Mouse (Mus musculus) adrenal gland, postnatal 25 days (tissue): Measurements from ENCODE around the gene Fam69a. TPM values are rescaled to one million over a fixed set of nuclear protein-coding genes. Genes with fewer than 3 reads are reported as not detected.
A peak's percentile ranks its signal among the peaks of the same experiment; 100 is the strongest.
"Not testable (repeated sequence)": the region's sequence is repeated elsewhere in the genome, so short reads cannot be mapped to it uniquely, and the experiment has no call there.

Experiments used
- DNase-seq: peaks from one replicate; pipeline ENCODE4 v3.0.0; 2021; ENCODE audit warnings: mixed read lengths
- total RNA-seq: library from RNA; stranded (reverse); gene quantifications from 2 replicates; pipeline ENCODE4 v1.2.3, GENCODE M21; 2021

Gene Fam69a
- total RNA-seq, 1 experiment from 2014 or later: 4.6 TPM

GRCm38 (mm10) chr5:107904325-107904724, 82.6 kb downstream of the Fam69a start:
- DNase-seq: no peak

- no peak for DNase-seq
Measured at GRCm38 (mm10) chr5:107901014-107901615, 85.8 kb downstream of the Fam69a start.

DNA sequence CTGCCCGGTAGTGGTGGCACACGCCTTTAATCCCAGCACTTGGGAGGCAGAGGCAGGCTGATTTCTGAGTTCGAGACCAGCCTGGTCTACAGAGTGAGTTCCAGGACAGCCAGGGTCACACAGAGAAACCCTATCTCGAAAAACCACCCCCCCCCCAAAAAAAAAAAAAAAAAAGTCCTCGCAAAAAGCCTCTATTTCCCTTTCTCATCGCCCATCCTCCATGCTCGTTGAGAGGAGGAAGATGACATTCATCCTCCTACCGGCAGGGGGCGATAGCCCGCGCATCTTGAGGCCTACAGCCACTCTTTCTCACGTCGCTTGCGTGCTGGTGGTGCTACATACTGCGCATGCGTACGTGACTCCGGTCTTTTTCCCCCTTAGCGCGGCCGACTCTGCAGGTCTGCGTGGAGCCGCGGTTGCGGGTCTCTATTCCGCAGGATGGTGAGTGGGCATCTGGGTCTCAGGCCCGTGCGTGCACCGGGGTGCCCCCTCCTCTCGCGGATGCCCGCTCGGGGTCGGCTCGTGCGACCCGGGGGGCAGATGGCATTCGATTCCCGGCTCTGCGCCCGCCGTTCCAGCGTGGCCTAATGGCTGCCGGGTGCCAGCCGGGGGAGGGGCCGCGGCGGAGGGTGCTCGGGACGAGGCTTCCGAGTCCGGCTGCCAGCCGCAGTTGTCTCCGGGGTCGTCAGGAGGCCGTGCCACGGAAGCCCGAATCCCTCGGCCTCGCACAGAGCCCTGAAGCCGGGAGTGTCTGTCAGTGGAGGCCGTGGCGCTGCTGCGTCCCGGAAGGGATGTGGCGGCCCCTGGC, 86.5 kb downstream of the Fam69a start, which contains the start of gene Rpl5:
TSS of gene Rpl5 (plus strand) at position 297 of the 808 bp plus-strand sequence.
- DNase-seq: peak; percentile 95

- no peak for DNase-seq
Measured at GRCm38 (mm10) chr5:107896265-107896664, 90.6 kb downstream of the Fam69a start.

DNA sequence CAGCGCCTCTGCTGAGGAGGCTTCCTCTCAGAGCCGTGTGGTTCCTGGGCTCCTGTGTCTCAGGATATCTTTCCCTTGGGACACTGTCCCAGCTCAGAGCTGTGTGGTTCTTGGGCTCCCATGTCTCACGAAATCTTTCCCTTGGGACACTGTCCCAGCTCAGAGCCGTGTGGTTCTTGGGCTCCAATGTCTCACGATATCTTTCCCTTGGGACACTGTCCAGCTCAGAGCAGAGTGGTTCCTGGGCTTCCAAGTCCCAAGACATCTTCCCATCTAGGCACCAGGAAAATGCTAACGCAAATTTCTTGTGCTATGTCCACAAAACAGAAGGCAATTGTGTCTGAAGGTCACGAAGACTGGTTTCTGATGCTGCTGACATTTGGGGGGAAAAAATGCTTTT, 92.2 kb downstream of the Fam69a start:
- DNase-seq: no peak

- not testable (repeated sequence) for DNase-seq
Measured at GRCm38 (mm10) chr5:107891515-107891914, 95.4 kb downstream of the Fam69a start.

DNA sequence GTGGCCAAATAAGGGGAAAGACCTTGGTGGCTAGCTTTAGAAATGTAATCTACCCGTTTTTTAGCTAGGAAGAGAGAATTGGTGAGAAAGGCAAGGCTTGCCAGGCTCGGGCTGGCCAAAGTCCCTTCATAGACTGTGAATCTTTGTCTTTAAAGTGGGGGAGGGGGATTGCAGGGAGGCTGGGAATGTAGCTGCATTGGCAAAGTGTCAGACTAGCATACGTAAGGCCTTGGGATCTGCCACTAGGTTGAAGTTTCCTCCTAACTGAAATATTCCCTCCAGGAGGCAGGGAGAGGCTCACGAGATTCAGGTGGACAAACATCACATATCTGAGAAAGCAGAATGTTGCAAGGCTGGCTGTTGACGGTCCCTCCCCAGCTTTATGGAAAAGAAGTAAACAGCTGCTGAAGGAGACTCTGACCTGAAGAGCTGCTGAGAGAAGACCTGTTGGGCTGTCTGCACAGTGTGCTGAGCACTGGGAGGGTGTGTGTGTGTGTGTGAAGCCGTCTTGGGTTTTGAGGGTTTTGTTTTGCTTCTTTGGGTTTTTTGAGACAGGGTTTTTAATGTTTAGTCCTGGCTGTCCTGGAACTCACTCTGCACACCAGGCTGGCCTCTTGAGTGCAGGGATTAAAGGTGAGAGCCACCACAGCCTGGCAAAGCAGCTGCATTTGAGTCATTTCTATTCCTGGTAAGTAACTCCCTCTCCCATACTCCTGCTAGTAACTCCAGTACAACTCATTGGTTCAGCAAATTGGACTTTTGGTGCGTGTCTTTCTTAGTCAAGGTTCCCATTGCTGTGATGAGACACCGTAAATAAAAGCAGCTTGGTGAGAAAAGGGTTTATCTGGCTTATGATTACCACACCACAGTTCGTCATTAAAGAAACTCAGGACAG, 96.6 kb downstream of the Fam69a start:
- no peak for DNase-seq

DNA sequence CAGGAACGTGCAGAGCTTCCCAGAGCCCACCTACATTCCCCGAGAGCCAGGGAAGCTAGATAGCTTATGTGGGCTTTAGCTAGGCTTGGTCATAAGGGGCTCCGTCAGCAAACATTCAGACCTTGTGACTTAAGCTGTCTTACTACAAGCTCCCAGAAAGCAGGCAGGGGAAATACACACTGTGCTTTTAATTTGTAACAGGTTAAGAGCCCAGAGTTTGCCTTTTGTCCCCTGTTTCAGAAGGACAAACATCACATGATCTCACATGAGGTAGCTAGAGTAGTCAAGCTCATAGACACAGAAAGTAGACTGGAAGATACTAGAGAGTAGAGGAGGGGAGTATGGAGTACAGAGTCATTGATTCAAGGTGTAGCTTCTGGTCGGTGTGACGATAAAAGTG, 106.2 kb downstream of the Fam69a start:
- DNase-seq: no peak

DNA sequence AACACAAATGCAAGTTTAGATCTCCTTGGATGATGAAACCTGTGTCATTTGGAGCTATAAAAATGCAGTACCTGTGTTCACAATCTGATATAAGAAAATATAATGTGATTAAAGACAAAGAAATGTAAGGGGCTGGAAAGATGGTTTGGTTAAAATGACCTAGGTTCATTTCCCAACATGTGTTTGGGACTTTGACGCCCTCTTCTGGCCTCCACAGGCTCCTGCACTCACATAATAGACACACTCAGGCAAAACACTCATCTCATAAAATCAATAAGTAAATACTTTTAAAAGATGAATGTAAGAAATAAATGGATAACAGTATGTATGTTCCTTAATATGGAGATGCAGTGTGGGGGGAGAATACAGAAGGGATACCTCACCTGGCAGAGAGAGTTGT, 109.8 kb downstream of the Fam69a start:
- DNase-seq: no peak

- no peak for DNase-seq
Measured at GRCm38 (mm10) chr5:107875261-107875611, 111.6 kb downstream of the Fam69a start.

DNA sequence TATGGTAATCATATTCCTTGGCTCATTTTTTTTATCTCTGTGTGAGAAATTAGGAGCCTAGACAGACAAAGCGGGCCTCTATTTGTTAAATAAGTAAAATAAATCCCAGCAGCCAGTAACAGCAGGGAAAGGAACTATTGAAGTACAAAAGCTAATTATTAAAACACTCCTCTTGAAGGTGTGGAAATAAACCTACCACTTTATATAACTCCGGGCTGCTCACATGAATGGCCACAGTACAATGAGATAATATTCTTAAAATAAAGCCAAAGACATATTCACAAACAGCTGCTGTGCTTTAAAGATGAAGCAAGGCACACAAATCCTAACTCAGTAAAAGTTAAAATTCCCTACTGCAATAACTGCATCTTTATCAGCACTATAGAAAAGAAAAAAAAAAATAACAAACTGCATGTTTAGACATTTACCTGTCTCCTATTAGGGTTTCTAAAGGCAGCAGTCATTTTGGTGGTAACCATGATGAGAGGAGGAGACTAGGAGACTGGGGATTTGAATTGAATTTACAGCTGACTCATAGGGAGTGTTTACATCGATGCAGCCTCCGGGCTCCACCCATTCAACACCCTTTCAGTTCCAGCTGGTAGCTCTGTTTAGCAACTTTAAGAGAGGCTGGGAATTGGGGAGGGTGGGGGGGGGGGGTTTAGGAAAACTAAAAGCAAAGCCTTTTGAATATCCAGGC, 112.2 kb downstream of the Fam69a start, which contains the start of gene Evi5:
TSS of gene Evi5 (minus strand) at position 547 of the 700 bp plus-strand sequence.
- no peak for DNase-seq

GRCm38 (mm10) chr5:107873886-107874302, 113.0 kb downstream of the Fam69a start:
- no peak for DNase-seq

DNA sequence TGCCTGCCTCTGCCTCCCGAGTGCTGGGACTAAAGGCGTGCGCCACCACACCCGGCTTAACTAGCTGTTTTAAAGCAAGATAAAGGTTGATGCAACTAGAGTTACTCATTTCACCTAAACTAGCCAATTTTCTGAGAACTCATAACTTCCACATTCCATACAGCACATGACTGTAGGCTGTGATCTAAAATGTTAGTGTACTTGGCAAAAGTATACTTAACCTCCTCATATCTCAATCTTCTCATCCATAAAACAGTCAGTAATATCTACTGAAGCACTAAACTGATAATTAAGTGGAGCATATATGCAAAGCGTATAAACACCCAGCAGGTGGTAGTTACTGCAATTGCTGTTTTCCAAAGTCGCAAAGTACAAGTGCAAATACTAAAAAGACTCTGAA, 113.6 kb downstream of the Fam69a start:
- no peak for DNase-seq

DNA sequence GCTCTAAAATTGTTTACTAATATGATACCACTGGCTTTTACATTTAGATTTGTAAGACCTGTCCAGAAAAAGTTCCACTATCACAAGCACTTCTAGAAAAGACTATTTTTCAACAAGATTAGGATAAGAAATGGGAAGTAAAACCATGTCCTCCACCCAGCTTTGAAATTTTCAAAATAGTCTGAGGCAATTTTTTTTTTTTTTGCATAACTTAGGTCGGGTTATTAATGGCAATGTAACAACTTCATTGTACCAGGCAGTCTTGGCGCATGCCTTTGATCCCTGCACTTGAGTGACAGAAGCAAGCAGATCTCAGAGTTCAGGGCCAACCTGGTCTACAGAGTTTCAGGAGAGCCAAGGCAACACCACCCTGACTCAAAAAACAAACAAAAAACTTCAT, 117.2 kb downstream of the Fam69a start:
- DNase-seq: no peak

DNA sequence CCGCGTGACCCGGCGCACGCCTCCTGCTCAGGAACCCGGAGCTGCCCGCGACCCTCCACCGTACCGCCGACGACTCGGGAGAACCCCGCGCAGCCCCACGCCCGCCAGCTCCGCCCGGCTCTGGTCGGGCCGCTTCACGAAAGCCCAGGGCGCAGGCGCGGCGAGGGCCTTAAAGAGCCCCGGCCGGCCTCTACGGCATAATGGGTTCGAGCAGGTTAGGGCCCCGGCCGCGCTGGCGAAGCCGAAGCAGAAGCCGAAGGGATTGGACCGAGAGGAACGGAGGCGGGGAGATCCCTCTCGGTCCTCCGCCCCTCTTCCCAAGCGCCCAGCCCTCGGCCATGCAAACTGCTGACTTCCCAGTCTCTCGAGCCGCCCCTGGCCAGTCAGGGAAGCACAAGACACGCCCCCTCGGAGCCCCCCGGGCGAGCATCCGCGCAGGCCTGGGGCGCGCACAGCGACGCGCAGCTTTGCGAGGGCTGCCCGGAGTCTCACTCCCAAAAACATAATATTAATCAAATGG, 117.9 kb downstream of the Fam69a start:
- DNase-seq: peak; percentile 94

DNA sequence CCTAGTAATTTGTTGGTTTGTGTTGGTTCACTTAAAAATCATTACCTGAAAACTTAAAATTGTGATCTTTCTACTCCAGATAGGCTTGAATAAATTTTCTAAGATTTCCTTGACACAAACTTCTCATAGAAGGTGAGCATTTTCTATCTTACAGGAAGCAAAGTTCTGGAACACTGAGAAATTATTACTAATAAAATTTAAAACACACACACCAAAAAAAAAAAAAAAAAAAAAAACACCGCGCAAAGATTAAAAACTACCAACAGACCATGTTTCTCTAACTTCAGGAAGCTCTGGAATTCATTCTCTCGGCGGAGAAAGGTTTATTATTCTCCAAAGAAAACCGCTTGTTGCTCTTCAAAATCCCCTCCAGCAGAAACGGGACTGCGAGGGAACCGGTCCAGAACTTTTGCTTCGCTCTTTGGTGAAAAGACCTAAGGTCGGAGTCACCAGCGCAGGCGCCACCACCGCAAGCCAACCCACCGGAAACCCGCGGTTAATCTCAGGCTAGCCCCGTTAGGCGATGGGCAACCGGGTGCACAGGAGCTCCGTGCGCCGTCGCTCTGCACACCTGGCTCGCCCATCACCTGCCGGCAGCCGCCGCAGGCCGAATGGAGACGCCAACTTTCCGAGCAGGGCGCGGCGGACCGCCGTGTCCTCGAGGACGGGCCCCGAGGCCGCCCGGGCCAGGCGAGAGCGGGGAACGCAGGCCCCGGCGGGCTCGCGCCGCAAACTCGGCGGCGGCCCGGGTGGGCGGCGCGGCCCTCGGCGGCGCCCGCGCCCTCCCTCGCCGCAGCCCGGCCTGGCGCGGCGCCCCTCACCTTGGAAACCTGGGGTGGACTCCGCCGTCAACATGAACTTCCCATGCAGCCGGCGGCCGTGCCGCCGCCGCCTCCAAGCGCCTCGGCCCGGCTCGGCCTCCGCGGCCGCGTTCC, 118.6 kb downstream of the Fam69a start:
- peak; percentile 66 for DNase-seq

DNA sequence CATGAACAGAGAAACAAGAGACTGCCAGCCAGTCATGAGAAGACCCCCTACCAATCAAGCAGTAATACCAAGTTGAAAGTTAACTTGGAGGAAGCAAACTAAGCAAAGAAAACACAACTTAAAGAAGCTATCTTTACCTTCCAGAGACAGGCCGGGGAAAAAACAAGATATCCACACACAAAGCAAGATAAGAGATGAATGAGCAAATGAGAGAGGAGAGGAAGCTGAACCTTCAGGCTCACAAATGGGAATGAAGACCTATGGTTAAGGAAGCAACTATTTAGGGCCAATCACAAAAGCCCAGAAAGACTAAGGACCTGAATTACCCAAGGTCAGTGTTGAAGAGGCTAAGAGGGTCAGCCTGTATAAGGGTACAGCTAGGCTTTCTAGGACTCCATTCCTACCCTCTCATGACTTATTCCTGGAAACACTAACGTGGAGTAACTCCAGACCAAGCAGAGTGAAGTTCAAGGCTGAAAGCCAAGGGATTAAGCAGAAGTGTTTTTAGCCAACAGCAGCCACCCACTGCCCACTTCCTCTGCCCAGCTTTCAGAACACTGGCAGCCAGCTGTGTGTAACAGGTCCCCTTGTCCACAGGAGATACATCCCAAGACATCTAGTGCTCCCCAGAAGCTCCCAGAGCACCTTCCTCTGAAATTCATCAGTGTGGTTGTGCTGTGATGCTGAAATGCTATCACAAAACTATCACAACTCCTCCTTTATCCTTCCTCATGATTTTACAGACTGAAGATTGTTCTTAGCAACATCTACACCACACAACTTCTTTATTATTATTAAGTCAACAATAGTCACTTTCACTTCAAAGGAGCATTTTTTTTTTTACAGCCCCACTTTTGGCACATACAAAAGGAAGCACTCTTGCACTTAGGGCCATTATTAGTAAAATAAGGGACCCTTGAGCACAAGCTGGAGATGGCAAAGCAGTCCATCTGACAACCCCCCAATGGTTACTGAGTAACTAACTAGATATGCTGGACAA, 120.5 kb downstream of the Fam69a start:
- no peak for DNase-seq

- no peak for DNase-seq
Measured at GRCm38 (mm10) chr5:107863971-107864370, 122.9 kb downstream of the Fam69a start.

- DNase-seq: no peak
Measured at GRCm38 (mm10) chr5:107858963-107859362, 127.9 kb downstream of the Fam69a start.
